Mouse (Mus musculus) embryonic facial prominence, embryonic 14.5 days (tissue): ENCODE results near the gene Ovca2. TPM values are rescaled to one million over a fixed set of nuclear protein-coding genes. Genes with fewer than 3 reads are reported as not detected.

Experiments used
- ATAC-seq: fragments of 200-750 bp; cut with Nextera tagmentation; 2 replicates; pipeline ENCODE4 v1.8.0; 2017; ENCODE audit warnings: low read depth, moderate number of reproducible peaks, moderate TSS enrichment
- DNase-seq: peaks from one replicate; pipeline ENCODE4 v3.0.0-alpha.2; 2015; ENCODE audit warnings: low spot score
- H3K27ac ChIP-seq: fragments of 300-500 bp; sonication (generic); replicated peaks from 2 replicates; pipeline ENCODE4 v1.5.1; 2014; ENCODE audit warnings: low read depth, mild to moderate bottlenecking, low read length, moderate library complexity
- H3K27me3 ChIP-seq: fragments of 300-500 bp; sonication (generic); replicated peaks from 2 replicates; pipeline ENCODE4 v1.6.1; 2014; ENCODE audit warnings: low read length; ENCODE audit not compliant: control insufficient read depth, insufficient read depth
- H3K36me3 ChIP-seq: fragments of 300-500 bp; sonication (generic); 2 replicates; pipeline ENCODE4 v1.6.1; 2014; ENCODE audit warnings: low read length, mixed read lengths; ENCODE audit not compliant: control insufficient read depth, insufficient read depth
- H3K4me1 ChIP-seq: fragments of 300-500 bp; sonication (generic); 2 replicates; pipeline ENCODE4 v1.6.1; 2014; ENCODE audit warnings: antibody characterized with exemption, low read length; ENCODE audit not compliant: control insufficient read depth, insufficient read depth
- H3K4me2 ChIP-seq: fragments of 300-500 bp; sonication (generic); 2 replicates; pipeline ENCODE4 v1.6.1; 2014; ENCODE audit warnings: low read depth, mild to moderate bottlenecking, low read length, moderate library complexity, mixed read lengths
- H3K4me3 ChIP-seq: fragments of 300-500 bp; sonication (generic); 2 replicates; pipeline ENCODE4 v1.5.1; 2014; ENCODE audit warnings: low read depth, mild to moderate bottlenecking, low read length
- H3K9ac ChIP-seq: fragments of 300-500 bp; sonication (generic); 2 replicates; pipeline ENCODE4 v1.6.1; 2014; ENCODE audit warnings: low read depth, mild to moderate bottlenecking, low read length, moderate library complexity, mixed read lengths
- H3K9me3 ChIP-seq: fragments of 300-500 bp; sonication (generic); 2 replicates; pipeline ENCODE4 v1.6.1; 2016; ENCODE audit warnings: low read length; ENCODE audit not compliant: control insufficient read depth
- WGBS: fragments of 180-500 bp; shearing (Covaris S2); extraction: QIAGEN DNeasy Blood & Tissue Kit; methylation state at CpG from one replicate; pipeline ENCODE4 v1.1.7; 2014; 5-methylcytosine and 5-hydroxymethylcytosine counted together
- polyA plus RNA-seq: library from polyadenylated mRNA; unstranded; fragments of >200 nt; fragmentation: Nextera tagmentation; extraction: Ambion mirVana; gene quantifications from 2 replicates; pipeline ENCODE4 v1.2.1, GENCODE M21; 2014

The Ovca2 gene
- polyA plus RNA-seq, 1 experiment from 2014 or later = 23.1 TPM

DNA sequence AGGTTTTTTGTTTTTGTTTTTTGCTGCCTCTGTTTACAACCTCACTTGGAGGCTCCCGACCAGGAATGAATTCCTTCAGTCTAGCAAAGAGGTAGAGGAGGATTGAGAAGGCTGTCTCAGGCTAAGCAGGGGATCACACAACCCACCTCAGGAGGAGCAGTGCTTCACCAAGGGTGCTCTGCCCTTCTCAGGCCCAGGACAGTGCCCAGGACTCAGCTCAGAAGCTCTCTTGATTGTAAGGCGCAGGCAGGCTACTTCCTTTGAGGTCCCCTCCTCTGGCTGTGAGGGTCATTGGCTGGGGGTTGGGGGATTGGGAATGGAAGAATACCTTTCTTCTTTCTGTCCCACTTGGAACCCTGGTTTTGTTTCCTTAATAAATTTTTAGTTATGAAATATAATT, 14.6 kb downstream of the Ovca2 start:
- Histone ChIP-seq H3K4me3 (peak overlapping the region; percentile 69), H3K36me3 (peaks cover 73% of the 10 kb centered on the region), H3K27ac (peak overlapping the region; percentile 45), H3K4me2 (peak overlapping the region; percentile 93), H3K27me3 (peaks cover 58% of the 10 kb centered on the region), H3K9ac (peak overlapping the region; percentile 78), H3K9me3 (no peaks in the 10 kb centered on the region), H3K4me1 (peaks cover 15% of the 10 kb centered on the region; the same call in 1 of the 2 replicates)
- no peak for ATAC-seq
- no peak for DNase-seq
- 62% methylated on average over 2 of the region's 2 CpGs for WGBS

DNA sequence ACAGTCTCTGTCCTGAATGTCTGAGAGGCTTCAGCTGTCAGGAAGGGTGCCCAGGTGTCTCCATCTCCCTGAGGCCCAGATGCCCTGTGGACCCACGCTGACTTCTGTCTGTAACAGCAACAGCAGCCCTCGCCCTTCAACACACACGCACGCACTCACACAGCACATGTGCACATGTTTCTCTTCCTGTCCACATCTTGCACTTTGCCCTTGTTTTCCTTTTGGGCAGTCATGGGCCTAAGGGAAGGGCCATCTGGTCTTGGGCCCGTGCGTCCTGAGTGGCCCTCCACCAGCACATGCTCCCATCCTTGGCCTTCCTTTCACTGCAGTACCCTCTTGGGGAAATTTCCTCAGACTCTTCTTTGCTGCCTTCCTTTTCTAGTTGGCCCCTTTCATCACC, 15.3 kb downstream of the Ovca2 start:
- Histone ChIP-seq H3K9me3 (no peaks in the 10 kb centered on the region), H3K9ac (peak overlapping the region; percentile 78; the same call in 1 of the 2 replicates), H3K27me3 (peaks cover 51% of the 10 kb centered on the region), H3K27ac (peak overlapping the region; percentile 46), H3K4me2 (peak overlapping the region; percentile 93; the same call in 1 of the 2 replicates), H3K36me3 (peaks cover 73% of the 10 kb centered on the region), H3K4me1 (peaks cover 14% of the 10 kb centered on the region; the same call in 1 of the 2 replicates), H3K4me3 (no peak overlapping the region)
- 75% methylated on average over 6 of the region's 6 CpGs for WGBS
- no peak for DNase-seq
- ATAC-seq = no peak

DNA sequence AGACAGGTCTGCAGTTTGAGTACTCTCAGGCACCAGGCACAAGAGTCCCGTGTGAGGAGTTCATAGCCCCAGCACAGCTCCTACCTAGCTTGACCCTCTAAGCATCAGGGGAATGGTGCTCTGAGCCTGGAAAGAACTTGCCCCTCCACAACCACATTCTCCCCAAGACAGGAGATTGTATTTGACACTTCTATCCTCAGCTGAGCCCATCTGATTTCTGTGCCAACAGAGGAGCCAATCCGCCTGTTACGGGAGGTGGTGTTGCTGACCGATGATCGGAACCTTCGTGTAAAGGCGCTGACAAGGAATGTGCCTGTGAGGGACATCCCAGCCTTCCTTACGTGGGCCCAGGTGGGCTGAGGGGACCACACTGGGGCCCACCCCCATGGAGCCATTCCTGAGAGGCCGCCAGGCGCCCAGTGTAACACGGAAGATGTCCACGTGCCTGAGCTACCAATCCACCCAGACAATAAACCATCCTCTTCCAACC, 16.0 kb downstream of the Ovca2 start:
- peaks cover 8% of the 10 kb centered on the region; the same call in 1 of the 2 replicates for H3K4me1 ChIP-seq
- H3K4me3 ChIP-seq = no peak overlapping the region
- H3K9me3 ChIP-seq = no peaks in the 10 kb centered on the region
- peaks cover 73% of the 10 kb centered on the region for H3K36me3 ChIP-seq
- no peak for DNase-seq
- no peak for ATAC-seq
- H3K27ac ChIP-seq = peak overlapping the region; percentile 46; the same call in 1 of the 2 replicates
- H3K9ac ChIP-seq = no peak overlapping the region
- peak overlapping the region; percentile 93; the same call in 1 of the 2 replicates for H3K4me2 ChIP-seq
- 84% methylated on average over 12 of the region's 12 CpGs for WGBS
- H3K27me3 ChIP-seq = peaks cover 44% of the 10 kb centered on the region

DNA sequence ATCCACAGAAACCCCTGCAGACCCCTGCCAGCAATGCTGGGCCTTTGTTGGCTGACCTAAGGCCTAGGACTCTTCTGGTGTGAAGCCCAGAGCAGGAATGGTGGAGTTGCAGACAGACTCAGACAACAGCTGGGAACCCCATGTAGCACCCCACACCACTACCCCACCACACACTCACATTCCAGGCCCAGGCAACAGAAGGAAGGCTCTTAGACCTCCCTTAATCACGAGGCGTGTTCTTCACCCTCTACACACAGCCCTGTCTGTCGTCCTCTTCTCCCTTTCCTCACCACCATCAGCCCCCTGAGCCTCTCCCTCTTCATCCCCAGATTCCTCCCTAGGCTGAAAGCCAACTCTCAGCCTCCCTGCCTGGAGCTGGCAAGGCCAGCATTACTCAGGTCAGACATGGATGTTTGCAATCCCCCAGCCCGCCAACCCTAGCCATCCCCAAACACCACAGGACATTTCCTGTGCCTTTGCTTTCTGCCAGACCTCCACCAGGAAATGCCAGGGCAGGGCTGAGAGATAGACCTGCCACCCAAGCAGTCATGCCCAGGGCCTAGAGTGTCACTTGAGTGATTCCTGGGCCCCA, 17.1 kb downstream of the Ovca2 start:
- H3K4me3 ChIP-seq = no peak overlapping the region
- 38% methylated on average over 4 of the region's 4 CpGs for WGBS
- H3K9me3 ChIP-seq = no peaks in the 10 kb centered on the region
- DNase-seq = peak; percentile 51
- no peak overlapping the region for H3K4me2 ChIP-seq
- H3K4me1 ChIP-seq = 0 out of 2 replicates have a peak, but pooled peaks cover 10% of the 10 kb centered on the region
- H3K9ac ChIP-seq = no peak overlapping the region
- ATAC-seq = peak; percentile 35; the same call in 1 of the 2 replicates
- H3K27ac ChIP-seq = peak overlapping the region; percentile 9; the same call in 1 of the 2 replicates
- H3K36me3 ChIP-seq = peaks cover 62% of the 10 kb centered on the region
- H3K27me3 ChIP-seq = peaks cover 32% of the 10 kb centered on the region

DNA sequence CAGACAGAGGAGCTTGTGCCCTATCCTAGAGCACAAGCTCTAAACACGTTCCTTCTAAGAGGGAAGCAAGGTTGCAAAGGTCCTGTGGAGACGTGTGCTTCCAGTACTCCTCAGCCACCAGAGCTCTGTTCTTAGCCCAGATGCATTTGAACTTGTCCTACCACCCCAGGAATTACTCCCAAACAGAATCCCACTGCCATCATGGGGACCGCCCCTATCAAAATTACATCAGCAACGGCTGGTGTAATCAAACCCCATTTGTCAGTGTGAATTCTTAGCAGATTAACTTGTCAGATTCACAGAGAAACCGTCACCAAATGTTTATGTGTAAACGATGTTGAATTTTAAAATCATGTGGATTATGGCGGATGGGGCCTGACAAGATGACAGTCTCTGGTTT, 17.7 kb downstream of the Ovca2 start:
- Histone ChIP-seq H3K36me3 (peaks cover 56% of the 10 kb centered on the region), H3K4me3 (no peak overlapping the region), H3K4me2 (no peak overlapping the region), H3K9me3 (no peaks in the 10 kb centered on the region), H3K27ac (0 out of 2 replicates have a peak overlapping the region, but pooled peaks have one; percentile 11), H3K9ac (no peak overlapping the region), H3K27me3 (peaks cover 27% of the 10 kb centered on the region), H3K4me1 (0 out of 2 replicates have a peak, but pooled peaks cover 7% of the 10 kb centered on the region)
- WGBS = 72% methylated on average over 7 of the region's 7 CpGs
- DNase-seq (no peak), ATAC-seq (no peak)

DNA sequence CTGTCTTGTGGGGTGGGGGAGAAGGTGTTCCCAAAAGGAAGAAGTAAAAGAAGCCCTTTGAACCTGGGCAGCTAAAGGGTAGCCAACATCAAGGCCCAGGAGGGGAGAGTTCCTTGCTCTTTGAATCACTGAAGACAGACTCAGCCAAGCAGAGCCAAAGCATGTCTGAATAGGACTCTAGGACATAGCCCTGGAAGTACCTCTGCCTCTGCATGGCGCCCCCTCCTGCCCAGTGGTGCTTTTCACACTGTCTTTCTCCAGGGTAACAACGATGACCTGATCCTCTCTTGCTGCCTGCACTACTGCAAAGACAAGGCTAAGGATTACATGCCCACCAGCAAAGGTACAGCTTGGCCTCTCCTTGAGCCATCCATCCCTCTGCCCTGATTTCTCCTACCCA, 19.1 kb downstream of the Ovca2 start:
- WGBS = 57% methylated on average over 2 of the region's 2 CpGs
- DNase-seq (no peak), ATAC-seq (no peak)
- no peak overlapping the region for H3K27ac ChIP-seq
- H3K4me3 ChIP-seq = no peak overlapping the region
- no peaks in the 10 kb centered on the region for H3K9me3 ChIP-seq
- H3K4me1 ChIP-seq = 0 out of 2 replicates have a peak, but pooled peaks cover 7% of the 10 kb centered on the region
- H3K36me3 ChIP-seq = peaks cover 43% of the 10 kb centered on the region
- no peak overlapping the region for H3K9ac ChIP-seq
- no peak overlapping the region for H3K4me2 ChIP-seq
- peaks cover 13% of the 10 kb centered on the region for H3K27me3 ChIP-seq

DNA sequence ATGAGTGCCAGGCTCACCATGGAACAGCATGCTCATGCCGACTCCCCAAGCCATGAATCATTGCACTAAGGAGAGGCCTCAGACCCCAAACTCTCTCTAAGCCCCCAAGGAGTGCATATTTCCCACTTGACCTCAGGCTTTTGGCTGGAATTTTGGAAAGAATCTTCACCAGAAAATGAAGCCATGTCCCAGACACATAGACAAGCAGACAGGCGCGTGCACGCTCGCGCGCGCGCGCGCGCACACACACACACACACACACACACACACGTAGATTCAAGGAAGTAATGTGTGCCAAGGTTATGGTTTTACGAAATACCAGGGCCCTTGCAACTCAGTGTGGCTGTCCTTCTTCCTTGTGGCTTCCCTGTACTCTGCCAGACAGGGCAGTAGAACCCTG, 20.2 kb downstream of the Ovca2 start:
- no peak for ATAC-seq
- H3K27ac ChIP-seq = peak overlapping the region; percentile 40; the same call in 1 of the 2 replicates
- no peak overlapping the region for H3K4me3 ChIP-seq
- WGBS = 78% methylated on average over 14 of the region's 14 CpGs
- no peak overlapping the region for H3K9ac ChIP-seq
- H3K27me3 ChIP-seq = 0 out of 2 replicates have a peak, but pooled peaks cover 2% of the 10 kb centered on the region
- H3K4me1 ChIP-seq = 0 out of 2 replicates have a peak, but pooled peaks cover 7% of the 10 kb centered on the region
- no peaks in the 10 kb centered on the region for H3K9me3 ChIP-seq
- H3K4me2 ChIP-seq = no peak overlapping the region
- no peak for DNase-seq
- H3K36me3 ChIP-seq = peaks cover 31% of the 10 kb centered on the region

DNA sequence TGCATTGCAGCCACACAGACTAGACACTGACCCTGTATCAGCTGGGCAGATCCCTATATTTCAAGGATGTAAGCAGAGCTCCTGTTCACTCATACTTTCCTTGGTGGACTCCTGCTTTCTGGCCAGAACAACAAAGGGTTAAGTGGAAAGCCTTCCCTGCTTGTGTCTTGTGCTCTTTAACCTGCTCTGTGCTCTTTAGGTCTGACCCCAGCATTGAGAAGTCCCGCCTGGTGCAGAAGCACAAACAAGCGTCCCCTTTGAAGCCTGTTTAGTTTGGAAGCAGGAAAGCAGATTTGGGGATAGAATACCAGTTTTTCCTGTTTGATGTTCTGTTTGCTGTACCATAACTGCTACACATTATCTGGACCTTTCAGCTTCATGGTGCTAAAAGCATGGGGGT, 20.7 kb downstream of the Ovca2 start:
- WGBS = 31% methylated on average over 2 of the region's 2 CpGs
- no peak overlapping the region for H3K4me3 ChIP-seq
- H3K4me2 ChIP-seq = no peak overlapping the region
- H3K4me1 ChIP-seq = 0 out of 2 replicates have a peak, but pooled peaks cover 7% of the 10 kb centered on the region
- ATAC-seq (no peak), DNase-seq (peak; percentile 38)
- H3K36me3 ChIP-seq = peaks cover 26% of the 10 kb centered on the region
- H3K27ac ChIP-seq = 0 out of 2 replicates have a peak overlapping the region, but pooled peaks have one; percentile 40
- no peak overlapping the region for H3K9ac ChIP-seq
- no peaks in the 10 kb centered on the region for H3K9me3 ChIP-seq
- H3K27me3 ChIP-seq = no peaks in the 10 kb centered on the region
